ENCODE assay signal across 8 mouse cellular contexts in the genomic region with DNA sequence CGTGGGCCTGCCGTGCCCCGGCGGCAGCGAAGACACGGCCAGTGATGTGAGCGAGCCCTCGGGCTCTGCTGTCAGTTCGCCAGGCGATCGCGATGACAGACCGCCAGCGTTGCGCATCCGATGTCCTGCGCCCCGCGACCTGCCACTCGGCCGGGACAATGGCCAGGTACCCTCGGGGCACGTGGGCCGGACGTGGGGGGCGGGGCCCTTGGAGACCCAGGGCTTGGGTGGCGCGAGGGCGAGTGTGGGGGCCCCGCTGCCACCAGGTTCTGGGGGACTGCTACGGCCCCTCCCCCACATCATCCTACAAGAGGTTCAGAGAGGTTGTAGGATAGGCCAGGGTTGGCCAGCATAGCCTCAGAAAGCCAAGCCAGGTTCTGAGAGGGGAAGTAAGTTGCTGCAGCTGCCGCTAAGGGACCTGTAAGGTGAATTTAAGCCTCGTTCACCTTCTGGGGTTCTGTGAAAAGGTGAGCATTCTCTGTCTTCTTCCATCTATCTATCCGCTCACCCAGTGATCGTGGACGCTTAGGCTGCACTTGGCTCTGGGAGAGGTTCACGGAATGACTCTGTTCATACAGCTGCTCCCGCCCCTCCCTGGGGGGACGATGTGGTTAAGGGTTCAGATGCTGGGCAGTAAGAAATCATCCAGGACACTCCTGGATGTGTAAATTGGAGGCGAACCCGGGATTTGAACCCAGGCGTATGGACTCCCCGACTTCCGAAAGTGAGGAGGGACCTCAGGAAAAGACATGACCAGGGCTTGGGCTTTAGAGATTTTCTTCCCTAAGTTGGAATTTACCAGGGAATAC. TPM values are rescaled to one million over a fixed set of nuclear protein-coding genes. Genes with fewer than 3 reads are reported as not detected.
A peak's percentile ranks its signal among the peaks of the same experiment; 100 is the strongest.
DNase-seq lines count a peak whose midpoint lies in the region; ATAC-seq and TF ChIP-seq lines count a peak whose summit lies in the region.

No protein-coding gene starts in this region.

- H3K4me3 ChIP-seq in kidney, embryonic 14.5 days (ENCODE audit: low read length), result peak overlapping the region; percentile 41
- peak overlapping the region; percentile 55 for H3K4me3 ChIP-seq in cerebellum, adult 2 months (replicated peaks; ENCODE audit: insufficient read depth, low read depth, low read length)
- peak overlapping the region; percentile 58 for H3K4me3 ChIP-seq in forebrain, embryonic 16.5 days (replicated peaks; ENCODE audit: low read length)
- peak overlapping the region; percentile 77 for H3K4me3 ChIP-seq in midbrain, embryonic 11.5 days (ENCODE audit: low read depth, low read length)

- no peak overlapping the region for H3K9ac ChIP-seq in kidney, embryonic 14.5 days (ENCODE audit: low read depth, low read length)
- peak overlapping the region; percentile 72 for H3K9ac ChIP-seq in forebrain, embryonic 16.5 days (replicated peaks; ENCODE audit: low read depth, low read length)
- peak overlapping the region; percentile 62 for H3K9ac ChIP-seq in midbrain, embryonic 11.5 days (ENCODE audit: low read length)

- TF ChIP-seq CTCF in cerebellum, adult 2 months (IDR thresholded peaks at IDR 0.05; ENCODE audit: borderline replicate concordance, insufficient read depth, low read depth, low read length), result no peak

- no peaks in the 10 kb centered on the region for H3K9me3 ChIP-seq in kidney, embryonic 14.5 days (ENCODE audit: control insufficient read depth, low read length)
- no peaks in the 10 kb centered on the region for H3K9me3 ChIP-seq in forebrain, embryonic 16.5 days (ENCODE audit: control insufficient read depth, low read length)
- H3K9me3 ChIP-seq in midbrain, embryonic 11.5 days (ENCODE audit: control insufficient read depth, low read length), result no peaks in the 10 kb centered on the region

- no peak for TF ChIP-seq POLR2A in cerebellum, adult 2 months (IDR thresholded peaks at IDR 0.05; ENCODE audit: borderline replicate concordance, insufficient read depth, low read length)

- no peaks in the 10 kb centered on the region for H3K36me3 ChIP-seq in kidney, embryonic 14.5 days (ENCODE audit: control insufficient read depth, insufficient read depth, low read length)
- H3K36me3 ChIP-seq in forebrain, embryonic 16.5 days (ENCODE audit: control insufficient read depth, insufficient read depth), result no peaks in the 10 kb centered on the region
- H3K36me3 ChIP-seq in midbrain, embryonic 11.5 days (ENCODE audit: control insufficient read depth, insufficient read depth, low read length), result no peaks in the 10 kb centered on the region

- 8% methylated on average over 44 of the region's 44 CpGs for WGBS in kidney, embryonic 14.5 days
- WGBS in cerebellum, adult 2 months, result 10% methylated on average over 44 of the region's 44 CpGs
- WGBS in forebrain, embryonic 16.5 days, result 8% methylated on average over 44 of the region's 44 CpGs
- 10% methylated on average over 43 of the region's 44 CpGs for whole genome bisulfite sequencing in midbrain, embryonic 11.5 days

- peaks cover 65% of the 10 kb centered on the region for H3K27me3 ChIP-seq in kidney, embryonic 14.5 days (ENCODE audit: control insufficient read depth, insufficient read depth, low read length)
- no peaks in the 10 kb centered on the region for H3K27me3 ChIP-seq in cerebellum, adult 2 months (ENCODE audit: control insufficient read depth, insufficient read depth, low read length)
- H3K27me3 ChIP-seq in forebrain, embryonic 16.5 days (replicated peaks; ENCODE audit: control insufficient read depth, insufficient read depth, low read length), result peaks cover 17% of the 10 kb centered on the region
- peaks cover 54% of the 10 kb centered on the region for H3K27me3 ChIP-seq in midbrain, embryonic 11.5 days (ENCODE audit: control insufficient read depth, insufficient read depth, low read length)

- DNase-seq in kidney, postnatal 14 days, result no peak
- DNase-seq in cerebellum, adult 2 months, result peak; percentile 65
- peak; percentile 90 for DNase-seq in midbrain, embryonic 11.5 days (ENCODE audit: low spot score, missing footprints)
- DNase-seq in spleen, postnatal 4 days (ENCODE audit: low spot score in 2 of 2), result no peak
- no peak for DNase-seq in adrenal gland, adult 8-10 months
- DNase-seq in adrenal gland, adult 18-20 months (ENCODE audit: low spot score in 2 of 2), result no peak

- no peak overlapping the region for H3K27ac ChIP-seq in kidney, embryonic 14.5 days (ENCODE audit: low read depth, low read length)
- H3K27ac ChIP-seq in cerebellum, adult 2 months (ENCODE audit: insufficient read depth, low read length), result peak overlapping the region; percentile 8; the same call in 1 of the 2 replicates
- no peak overlapping the region for H3K27ac ChIP-seq in forebrain, embryonic 16.5 days (ENCODE audit: low read length)
- H3K27ac ChIP-seq in midbrain, embryonic 11.5 days (ENCODE audit: low read depth, low read length), result peak overlapping the region; percentile 14; the same call in 1 of the 2 replicates

- no peak for ATAC-seq in kidney, embryonic 14.5 days (ENCODE audit: low FRiP score, low TSS enrichment)
- no peak for ATAC-seq in forebrain, embryonic 16.5 days
- no peak for ATAC-seq in midbrain, embryonic 11.5 days (ENCODE audit: low FRiP score)

- H3K4me2 ChIP-seq in kidney, embryonic 14.5 days (replicated peaks; ENCODE audit: low read depth, low read length), result peak overlapping the region; percentile 70
- H3K4me2 ChIP-seq in forebrain, embryonic 16.5 days (ENCODE audit: low read length), result peak overlapping the region; percentile 68
- H3K4me2 ChIP-seq in midbrain, embryonic 11.5 days, result peak overlapping the region; percentile 81

- peaks cover 12% of the 10 kb centered on the region; the same call in 1 of the 2 replicates for H3K4me1 ChIP-seq in kidney, embryonic 14.5 days (ENCODE audit: control insufficient read depth, insufficient read depth, low read length)
- peaks cover 14% of the 10 kb centered on the region for H3K4me1 ChIP-seq in cerebellum, adult 2 months (ENCODE audit: control insufficient read depth, insufficient read depth, low read length)
- peaks cover 38% of the 10 kb centered on the region for H3K4me1 ChIP-seq in forebrain, embryonic 16.5 days (replicated peaks; ENCODE audit: control insufficient read depth, insufficient read depth, low read length)
- H3K4me1 ChIP-seq in midbrain, embryonic 11.5 days (ENCODE audit: control insufficient read depth, insufficient read depth, low read length), result peaks cover 28% of the 10 kb centered on the region

RNA-seq across cellular contexts. Expression of gene Crmp1, which starts 0.8 kb away (rescaled TPM):
- polyA plus RNA-seq in kidney, embryonic 14.5 days (2014; fragmentation: Nextera tagmentation; extraction: Ambion mirVana), result 9.7 and 12.0 TPM in 2 replicates
- polyA plus RNA-seq in cerebellum, adult 2 months (2012; rRNA removed), result 207 and 227 TPM in 2 replicates
- polyA plus RNA-seq in forebrain, embryonic 16.5 days (2015; fragmentation: Nextera tagmentation; extraction: Ambion mirVana), result 915 and 954 TPM in 2 replicates
- polyA plus RNA-seq in midbrain, embryonic 11.5 days (2014; fragmentation: Nextera tagmentation; extraction: Ambion mirVana), result 272 and 295 TPM in 2 replicates
- total RNA-seq in adrenal gland, adult 8-10 months (2022), result 10 to 100 TPM; 10.4 to 17.7 (median 13.3) TPM
- total RNA-seq in adrenal gland, adult 18-20 months (2021), result 10 to 100 TPM in 1 of 2 experiments, 1 to 10 TPM in 1; 8.2 to 10.5 TPM

Comparison
In these comparisons a context has a peak if more than half of its experiments do, and no peak if none do; other contexts are left out.
1. H3K27ac ChIP-seq: peak in cerebellum, adult 2 months (single experiment) and midbrain, embryonic 11.5 days (single experiment); none in kidney, embryonic 14.5 days (single experiment) and forebrain, embryonic 16.5 days (single experiment).
2. DNase-seq: peak in cerebellum, adult 2 months (2 of 2) and midbrain, embryonic 11.5 days (single experiment); none in kidney, postnatal 14 days (single experiment), spleen, postnatal 4 days (0 of 2), adrenal gland, adult 8-10 months (single experiment) and adrenal gland, adult 18-20 months (0 of 2).
3. RNA of gene Crmp1, which starts 0.8 kb away (polyA plus RNA-seq): 915 to 954 TPM in forebrain, embryonic 16.5 days, 272 to 295 TPM in midbrain, embryonic 11.5 days and 207 to 227 TPM in cerebellum, adult 2 months; 9.7 to 12.0 TPM in kidney, embryonic 14.5 days; every median in the first group is over 10 times any median in the second.
4. Peak in every context shown above with its lines, with median percentiles within 50 percentile points of each other: H3K4me2 ChIP-seq and H3K4me3 ChIP-seq.